Mouse (Mus musculus): ENCODE results near the gene Serpinb6c.
A peak's percentile ranks its signal among the peaks of the same experiment; 100 is the strongest.
"Not testable (repeated sequence)": the region's sequence is repeated elsewhere in the genome, so short reads cannot be mapped to it uniquely, and the experiment has no call there.

The Serpinb6c gene

DNA sequence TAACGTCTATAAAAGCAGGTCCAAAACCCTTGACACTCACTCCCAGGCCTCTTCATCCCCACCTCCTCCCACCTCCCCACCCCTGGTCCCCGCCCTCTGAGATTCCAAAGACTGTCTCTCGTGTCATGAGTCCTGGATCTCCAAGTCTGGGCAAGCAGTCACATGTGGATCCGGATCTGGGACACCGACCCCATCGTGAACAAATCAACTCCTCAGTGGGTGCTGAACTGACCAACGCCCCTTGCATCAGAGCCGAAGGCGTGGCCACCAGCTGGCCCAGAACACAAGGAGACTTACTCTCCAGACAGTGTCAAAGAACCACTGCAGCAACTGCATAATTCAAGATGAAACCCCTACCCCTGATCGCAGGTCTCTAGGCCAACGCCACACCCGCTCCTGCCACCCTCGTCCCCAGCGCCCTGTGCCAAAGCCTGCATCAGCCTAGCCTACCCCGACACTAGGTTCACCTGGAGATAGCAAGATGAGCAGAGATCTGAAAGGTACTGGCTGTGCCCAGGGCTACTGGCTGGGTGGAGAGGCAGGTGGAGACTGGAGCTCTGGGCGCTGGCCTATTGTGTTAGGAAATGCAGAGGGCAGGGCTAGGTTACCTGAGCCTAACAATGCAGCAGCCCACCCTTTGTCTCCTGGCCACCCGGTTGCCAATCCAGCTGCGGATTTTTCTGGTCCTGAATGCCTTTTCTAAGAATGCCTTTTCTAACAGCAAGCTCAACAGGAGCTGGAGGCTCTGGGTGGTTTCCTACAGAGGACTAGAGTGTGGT is at the start of gene Serpinb6c:
Serpinb6c (minus strand) TSS at position 533 of the 779 bp plus-strand sequence.
- ATAC-seq (ENCODE audit: insufficient number of reproducible peaks, low FRiP score, low TSS enrichment): no peak

DNA sequence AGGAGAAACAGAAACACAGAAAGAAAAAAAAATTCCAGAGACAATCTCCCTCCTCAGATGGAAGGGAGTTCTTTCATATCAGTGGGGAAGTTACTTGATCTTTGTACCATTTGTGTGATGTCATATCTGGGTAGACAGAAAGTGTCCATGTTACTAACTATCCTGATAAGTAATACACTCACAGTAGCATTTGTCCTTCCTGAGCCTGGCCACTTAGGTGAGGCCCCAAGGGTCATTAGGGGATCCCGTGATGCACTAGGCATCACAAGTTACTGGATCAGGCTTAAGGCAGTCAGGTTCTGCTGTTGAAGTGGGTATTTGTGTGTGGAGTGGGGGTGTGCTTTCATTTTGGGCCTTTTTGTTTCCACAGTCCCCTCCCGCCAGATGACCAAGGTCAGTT is 47.4 kb upstream of the Serpinb6c start:
- ATAC-seq (ENCODE audit: insufficient number of reproducible peaks, low FRiP score, low TSS enrichment): no peak

DNA sequence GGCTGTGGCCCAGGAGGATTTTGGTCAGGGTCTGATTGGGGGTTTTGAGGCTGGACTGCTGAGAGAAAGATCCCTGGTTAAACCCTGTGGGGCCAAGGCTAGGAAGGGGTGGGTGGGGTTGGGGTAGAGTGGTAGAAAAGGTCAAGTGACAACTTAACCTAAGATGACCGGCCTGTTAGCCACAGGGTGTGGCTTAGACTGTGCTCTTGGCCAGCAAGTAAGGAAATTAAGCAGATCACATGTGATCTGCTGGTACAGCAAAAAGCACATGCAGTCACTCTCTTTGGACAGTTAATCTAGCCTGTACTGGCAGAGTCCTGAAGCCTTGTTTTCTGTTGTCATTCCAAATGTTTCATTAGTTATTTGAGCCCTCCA is 46.6 kb upstream of the Serpinb6c start:
- ATAC-seq (ENCODE audit: insufficient number of reproducible peaks, low FRiP score, low TSS enrichment): no peak

DNA sequence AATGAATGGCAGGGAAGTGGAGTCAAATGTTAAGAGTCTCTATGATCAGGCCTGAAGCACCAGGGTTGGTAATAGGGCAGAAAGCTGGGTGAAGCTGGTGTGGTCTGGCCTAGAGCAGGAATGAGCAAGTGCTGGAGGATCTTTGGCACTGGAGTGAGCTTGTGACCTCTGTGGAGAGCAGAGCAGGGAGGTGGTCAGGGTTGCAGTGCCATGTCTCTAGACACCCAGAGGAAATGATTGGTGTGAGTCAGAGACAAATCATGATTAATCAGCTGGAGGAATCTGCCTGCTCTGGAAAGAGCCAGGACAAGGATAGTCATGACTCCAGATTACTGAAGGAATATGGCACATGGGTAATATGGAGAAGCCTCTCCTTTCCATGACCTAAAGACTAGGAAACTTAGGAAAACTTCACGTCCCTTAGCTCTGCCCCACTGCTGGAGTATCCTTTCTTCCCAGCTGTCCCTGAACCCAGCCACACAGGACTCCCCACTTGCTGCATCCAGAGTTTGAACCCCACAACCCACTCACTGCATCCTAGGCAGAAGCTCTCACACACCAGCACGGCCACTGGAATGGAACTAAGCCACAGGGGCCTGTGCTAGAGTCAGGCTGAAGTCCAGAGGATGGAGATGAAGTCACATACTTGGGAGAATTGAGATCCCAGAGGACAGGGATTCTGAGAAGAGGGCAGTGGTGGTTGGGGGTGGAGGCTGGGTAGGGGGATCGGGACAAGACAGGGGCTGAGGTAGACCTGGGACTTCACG is 46.0 kb upstream of the Serpinb6c start:
- ATAC-seq (ENCODE audit: insufficient number of reproducible peaks, low FRiP score, low TSS enrichment): no peak

DNA sequence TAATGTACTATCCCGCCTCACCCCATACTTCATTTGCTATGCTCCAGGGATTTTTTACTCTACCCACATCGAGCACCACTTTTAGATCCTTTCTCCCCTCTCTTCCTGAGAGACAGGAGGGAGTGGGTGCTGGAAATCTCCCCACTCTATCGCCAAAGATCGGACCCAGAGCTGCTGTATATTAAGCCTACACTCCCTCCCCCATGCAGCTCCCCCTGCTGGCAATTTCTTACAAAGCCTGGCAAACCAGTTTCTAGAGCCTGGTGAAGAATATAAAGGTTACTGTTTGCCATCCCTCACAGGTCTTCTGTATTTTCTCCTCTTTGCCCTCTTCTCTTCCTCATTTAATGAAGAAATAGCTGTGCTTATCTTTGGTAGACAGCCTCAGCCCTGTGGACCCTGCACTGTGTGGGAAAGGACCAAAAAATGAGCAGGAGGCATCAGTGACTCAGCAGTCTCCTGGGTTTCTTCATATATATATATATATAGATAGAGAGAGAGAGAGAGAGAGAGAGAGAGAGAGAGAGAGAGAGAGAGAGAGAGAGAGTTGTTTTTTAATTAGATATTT is 36.8 kb upstream of the Serpinb6c start:
- peak; percentile 31; the same call in 1 of the 2 replicates for ATAC-seq (ENCODE audit: insufficient number of reproducible peaks, low FRiP score, low TSS enrichment)

DNA sequence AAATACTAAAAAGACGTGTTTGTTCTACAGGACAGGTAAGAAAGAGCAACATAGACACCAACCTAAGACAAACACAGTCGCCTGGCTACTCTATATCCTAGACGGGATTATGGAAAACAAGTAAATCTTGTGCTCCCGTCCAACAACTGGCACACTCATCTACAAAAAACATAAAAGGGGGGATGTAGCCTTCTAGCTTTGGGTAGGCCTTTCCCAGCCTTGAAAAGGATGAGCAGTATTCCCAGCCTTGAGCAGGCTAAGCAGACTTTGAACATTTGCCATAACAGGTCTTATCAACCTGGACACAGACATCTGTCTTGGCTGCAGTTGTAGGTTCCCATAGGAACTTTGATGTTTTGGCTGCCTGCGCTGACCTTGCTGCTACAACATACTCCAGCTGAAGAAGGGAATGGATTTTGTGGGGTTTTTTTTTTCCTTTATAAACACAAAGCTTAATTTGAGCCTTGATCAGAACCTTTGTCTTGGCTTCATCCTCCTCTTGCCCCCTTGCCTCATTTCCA is 35.8 kb upstream of the Serpinb6c start:
- ATAC-seq (ENCODE audit: insufficient number of reproducible peaks, low FRiP score, low TSS enrichment): no peak

DNA sequence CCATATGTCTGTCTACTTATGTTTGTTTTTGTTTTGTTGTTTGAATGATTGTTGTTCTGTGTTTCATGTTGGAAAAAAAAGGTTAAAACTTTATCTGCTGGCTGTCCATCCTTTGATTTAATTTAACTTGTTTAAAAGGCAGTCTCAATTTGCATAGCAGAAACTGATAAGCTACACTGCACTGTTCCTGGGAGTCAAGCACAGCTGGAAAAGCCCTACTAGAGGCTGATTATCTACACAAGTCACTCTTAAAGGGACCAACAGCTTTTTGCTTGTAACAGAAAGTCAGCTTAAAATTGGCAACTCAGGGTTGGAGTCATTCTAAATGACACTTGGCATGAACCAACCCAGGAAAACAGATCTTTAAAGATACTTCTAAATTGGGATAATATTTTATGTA is 32.1 kb upstream of the Serpinb6c start:
- not testable (repeated sequence) for ATAC-seq (ENCODE audit: insufficient number of reproducible peaks, low FRiP score, low TSS enrichment)

DNA sequence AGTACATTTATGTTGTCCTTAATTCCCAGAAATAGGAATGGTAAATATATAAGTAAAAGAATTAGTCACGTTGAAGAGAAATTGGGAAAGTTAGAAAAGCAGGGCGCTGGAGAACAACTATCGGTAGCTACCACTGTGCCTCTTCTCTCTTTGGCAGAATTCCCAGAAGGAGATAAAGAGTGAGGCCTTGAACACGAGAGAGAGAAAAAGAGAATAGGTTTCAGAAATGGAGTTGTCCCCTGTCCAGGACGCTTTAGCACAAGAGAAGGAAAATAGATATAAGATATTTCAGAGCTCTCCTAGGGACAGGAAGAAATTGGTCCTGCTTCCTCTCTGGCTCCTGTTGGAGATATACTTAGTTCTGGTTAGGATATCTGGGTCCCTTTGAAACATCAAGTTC is 31.6 kb upstream of the Serpinb6c start:
- ATAC-seq (ENCODE audit: insufficient number of reproducible peaks, low FRiP score, low TSS enrichment): no peak

DNA sequence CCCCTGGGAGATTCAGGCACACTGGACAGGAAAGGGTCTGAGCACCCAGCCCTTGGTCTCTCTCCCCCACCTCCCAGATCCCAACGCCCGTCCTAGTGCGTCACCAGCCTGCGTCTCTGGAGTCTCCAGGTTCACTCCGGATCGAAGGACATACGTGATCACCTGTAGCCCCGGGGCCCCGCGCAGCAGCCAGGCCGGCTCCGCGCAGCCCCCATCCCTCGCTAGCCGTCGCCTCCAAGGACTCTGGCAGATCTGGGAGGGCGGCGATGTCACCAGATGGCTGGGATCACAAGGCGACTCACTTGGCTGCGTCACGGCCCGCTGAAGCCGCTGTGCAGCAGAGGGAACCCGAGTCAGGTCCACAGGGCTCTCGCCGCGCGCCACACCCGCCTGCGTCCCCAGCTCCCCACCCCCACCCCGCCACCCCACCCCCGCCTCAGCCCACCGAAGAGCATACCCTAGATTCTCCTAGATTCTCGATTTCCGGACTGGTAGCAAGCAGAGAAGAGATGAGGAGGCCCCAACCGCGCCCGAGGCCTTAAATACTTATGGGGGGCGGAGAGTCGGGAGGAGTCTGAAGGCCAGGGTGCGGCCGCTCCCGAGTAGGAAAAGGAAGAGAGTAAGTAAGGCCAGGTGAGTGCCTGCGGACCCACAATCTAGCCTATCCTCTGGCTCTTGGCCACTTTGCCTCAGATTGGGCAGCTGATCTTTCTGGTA is 30.1 kb upstream of the Serpinb6c start:
- ATAC-seq (ENCODE audit: insufficient number of reproducible peaks, low FRiP score, low TSS enrichment): peak; percentile 88

DNA sequence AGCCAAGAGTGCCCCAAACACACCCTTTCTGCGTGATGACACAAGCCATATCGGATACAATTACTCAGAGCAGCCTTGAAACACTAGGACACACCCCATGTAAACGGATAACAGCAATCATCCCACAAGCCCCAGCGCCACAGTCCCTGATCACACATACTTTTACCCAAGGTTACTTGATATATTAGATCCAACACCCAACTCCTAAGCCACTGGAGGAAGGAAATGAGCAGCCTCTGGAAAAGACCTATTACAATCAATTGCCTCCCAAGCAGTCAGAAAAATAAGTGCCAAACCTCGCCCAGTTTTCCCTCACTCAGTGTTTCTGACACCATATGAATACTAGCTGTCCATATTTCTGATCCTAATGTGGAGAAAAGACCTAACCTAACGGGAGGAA is 29.2 kb upstream of the Serpinb6c start:
- ATAC-seq (ENCODE audit: insufficient number of reproducible peaks, low FRiP score, low TSS enrichment): no peak

DNA sequence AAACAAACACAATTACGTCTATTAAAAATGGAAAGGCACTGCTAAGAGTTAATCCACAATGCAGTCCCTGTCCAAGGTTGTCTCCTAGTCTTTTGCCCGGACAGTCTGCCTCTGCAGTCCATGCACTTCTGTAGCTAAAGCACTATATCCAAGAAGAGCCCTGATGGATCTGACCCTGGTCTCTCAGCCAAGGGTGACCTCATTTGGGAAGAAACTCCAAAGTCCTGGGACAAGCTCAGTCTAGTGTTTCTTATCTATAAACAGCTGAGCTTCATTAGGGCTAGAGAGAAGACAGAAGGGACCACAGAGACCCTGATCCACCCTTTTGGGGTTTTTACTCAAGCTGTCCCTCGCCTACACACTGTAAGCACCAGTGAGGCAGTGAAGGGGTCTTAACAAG is 25.4 kb upstream of the Serpinb6c start:
- no peak for ATAC-seq (ENCODE audit: insufficient number of reproducible peaks, low FRiP score, low TSS enrichment)

DNA sequence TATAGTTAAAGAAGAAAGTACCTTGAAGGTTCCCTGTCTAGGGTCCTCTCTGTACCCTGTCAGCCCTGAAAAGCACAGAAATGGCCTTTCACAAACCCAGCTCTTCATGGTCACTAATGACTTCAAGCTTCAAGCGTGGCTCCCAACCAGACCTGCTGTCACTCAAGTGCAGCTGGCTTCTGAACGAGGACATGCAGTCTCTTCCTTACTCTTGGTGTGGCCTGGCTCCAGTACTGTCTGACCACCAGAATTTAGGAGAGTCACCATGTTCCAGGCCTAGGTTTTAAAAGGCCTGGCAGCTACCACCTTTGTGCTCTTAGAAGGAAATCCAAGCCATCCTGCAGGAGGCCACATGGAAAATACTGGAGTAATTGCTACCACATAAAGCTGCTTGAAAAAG is 24.8 kb upstream of the Serpinb6c start:
- no peak for ATAC-seq (ENCODE audit: insufficient number of reproducible peaks, low FRiP score, low TSS enrichment)

DNA sequence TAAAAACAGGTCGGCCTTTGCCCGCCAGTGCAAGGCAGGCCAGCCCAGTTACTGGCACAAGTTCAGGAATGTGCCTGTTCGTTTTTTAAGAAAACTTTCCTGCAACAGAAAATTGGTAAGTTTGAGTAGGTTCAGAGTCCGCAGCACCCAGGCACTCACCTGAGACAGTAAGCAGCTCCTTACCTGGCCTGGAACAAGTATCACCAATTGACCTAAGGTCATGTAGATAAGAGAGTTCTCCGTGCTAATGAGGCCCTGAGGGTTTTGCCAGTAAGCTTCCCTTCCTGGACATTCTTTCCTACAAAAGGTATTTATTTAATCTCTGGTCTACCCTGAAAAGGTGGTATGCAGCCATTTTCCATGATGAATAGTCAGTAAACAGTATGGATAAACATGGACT is 16.2 kb upstream of the Serpinb6c start:
- no peak for ATAC-seq (ENCODE audit: insufficient number of reproducible peaks, low FRiP score, low TSS enrichment)

DNA sequence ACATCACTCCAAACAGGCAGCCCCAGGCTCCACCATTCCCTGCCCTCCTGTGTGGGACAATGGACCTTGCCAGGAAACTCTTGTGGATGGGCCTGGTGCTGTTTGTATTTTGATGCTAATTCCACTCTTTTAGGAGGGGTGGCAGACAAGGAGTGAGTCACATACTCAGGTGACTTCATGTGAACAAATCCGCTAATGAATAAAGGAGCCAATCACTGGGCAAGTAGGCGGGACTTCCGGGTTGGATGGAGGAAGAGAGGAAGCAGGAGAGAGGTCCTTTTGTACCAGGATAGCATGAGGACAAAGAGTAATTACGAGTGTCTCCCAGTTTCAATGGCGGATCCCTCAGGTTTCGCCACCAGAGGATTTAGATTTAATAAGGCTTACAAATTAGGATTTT is 15.5 kb upstream of the Serpinb6c start:
- ATAC-seq (ENCODE audit: insufficient number of reproducible peaks, low FRiP score, low TSS enrichment): no peak

DNA sequence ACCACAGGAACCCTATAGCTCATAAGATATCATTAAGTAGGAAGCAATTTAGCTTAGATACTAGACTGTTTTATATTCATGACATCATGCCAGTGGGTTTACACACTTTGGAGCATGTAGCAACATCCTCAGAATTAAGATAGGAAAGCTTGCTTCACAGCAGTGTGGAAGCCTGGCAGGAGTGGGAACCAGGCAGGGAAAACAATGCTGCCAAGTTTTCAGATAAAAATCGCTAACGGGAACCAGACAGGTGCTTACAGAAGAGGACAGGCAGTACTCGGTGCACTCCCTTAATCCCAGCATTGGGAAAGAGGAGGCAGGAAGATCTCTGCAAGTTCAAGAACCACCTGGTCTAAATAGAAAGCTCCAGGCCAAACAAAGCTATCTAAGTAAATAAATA is 1.3 kb upstream of the Serpinb6c start:
- no peak for ATAC-seq (ENCODE audit: insufficient number of reproducible peaks, low FRiP score, low TSS enrichment)

DNA sequence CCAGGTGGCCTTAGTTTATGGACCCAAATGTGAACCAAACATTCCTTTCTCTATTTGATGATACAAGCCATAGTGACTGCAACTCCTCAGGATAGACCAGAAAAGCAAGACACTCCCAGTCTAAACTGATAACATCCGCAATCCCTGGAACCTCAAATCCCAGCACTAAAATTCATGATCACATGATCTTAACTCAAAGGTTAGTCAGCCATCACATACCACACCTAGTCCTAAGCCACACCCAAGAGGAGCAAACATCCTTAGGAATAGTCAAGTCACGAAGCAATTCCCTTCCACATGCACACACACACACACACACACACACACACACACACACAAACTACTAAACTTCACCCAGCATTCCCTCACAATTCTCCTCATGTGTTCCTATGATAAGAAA is 2.2 kb downstream of the Serpinb6c start:
- ATAC-seq (ENCODE audit: insufficient number of reproducible peaks, low FRiP score, low TSS enrichment): no peak

DNA sequence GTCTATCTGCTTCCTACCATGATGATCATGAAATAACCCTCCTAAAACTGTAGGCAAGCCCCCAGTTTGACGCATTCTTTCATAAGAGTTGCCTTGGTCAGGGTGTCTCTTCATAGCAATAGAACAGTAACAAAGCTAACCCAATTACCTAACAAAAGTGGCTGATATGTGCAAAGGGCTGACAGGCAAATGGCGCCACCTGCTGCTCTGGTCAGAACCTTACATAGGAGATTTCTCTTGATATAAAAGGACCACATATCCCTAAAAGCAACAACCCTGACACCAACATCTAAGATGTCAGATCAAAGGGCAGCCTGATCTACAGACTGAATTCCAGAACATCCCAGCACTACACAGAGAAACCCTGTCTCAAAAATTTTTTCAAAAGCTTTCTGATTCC is 11.3 kb downstream of the Serpinb6c start:
- ATAC-seq (ENCODE audit: insufficient number of reproducible peaks, low FRiP score, low TSS enrichment): peak; percentile 58; the same call in 1 of the 2 replicates

DNA sequence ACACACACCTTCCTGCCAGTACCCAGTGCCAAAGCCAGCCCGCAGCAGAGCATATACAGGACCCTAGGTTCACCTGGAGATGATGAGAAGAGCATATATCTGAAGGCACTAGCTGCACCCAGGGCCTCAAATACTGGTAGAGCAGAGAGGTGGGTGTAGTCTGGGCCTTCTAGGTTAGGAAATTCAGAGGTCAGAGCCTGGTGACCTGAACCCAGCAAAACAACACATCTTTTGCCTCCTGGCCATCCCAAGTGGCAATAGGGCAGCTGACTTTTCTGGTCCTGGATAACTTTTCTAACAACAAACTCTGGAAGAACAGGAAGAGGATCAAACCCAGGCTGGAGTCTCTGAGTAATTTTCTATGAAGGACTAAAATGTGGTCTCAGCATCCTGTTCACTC is 62.2 kb downstream of the Serpinb6c start, which contains the start of gene Serpinb6e:
Serpinb6e (minus strand) TSS at position 101 of the 400 bp plus-strand sequence.
- no peak for ATAC-seq (ENCODE audit: insufficient number of reproducible peaks, low FRiP score, low TSS enrichment)

DNA sequence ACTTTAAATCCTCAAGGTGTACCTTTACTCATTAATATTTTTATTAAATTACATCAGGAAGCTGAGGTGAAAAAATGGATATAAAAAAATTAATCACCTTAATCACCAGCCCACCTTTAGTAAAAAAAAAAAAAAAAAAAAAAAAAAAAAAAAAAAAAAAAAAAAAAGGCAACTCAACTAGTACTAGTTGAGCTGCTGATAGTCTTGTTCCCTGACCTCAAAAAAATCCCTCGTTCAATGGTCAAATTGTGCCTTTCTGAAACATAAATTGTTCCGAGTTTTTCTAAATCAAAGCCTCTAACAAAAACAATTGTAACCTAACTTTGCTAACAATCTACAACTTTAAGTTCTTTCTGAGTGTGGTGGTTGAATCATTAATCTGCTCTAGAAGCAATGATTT is 74.8 kb downstream of the Serpinb6c start:
- no peak for ATAC-seq (ENCODE audit: insufficient number of reproducible peaks, low FRiP score, low TSS enrichment)

All from cerebellum, adult (tissue).